Mouse (Mus musculus): ENCODE results near the gene Myrip. TPM values are rescaled to one million over a fixed set of nuclear protein-coding genes. Genes with fewer than 3 reads are reported as not detected.

Gene Myrip
- polyA plus RNA-seq, 1 experiment from 2014 or later, result 0.89 TPM

GRCm38 (mm10) chr9:120290375-120290774, 10.9 kb upstream of the Myrip start:
- Histone ChIP-seq H3K9me3 (replicated peaks; ENCODE audit: control insufficient read depth, low read length) (no peaks in the 10 kb centered on the region), H3K36me3 (ENCODE audit: control insufficient read depth, insufficient read depth, low read length) (no peaks in the 10 kb centered on the region), H3K4me3 (ENCODE audit: low read depth, low read length) (no peak overlapping the region), H3K4me1 (ENCODE audit: control insufficient read depth, insufficient read depth, low read length) (no peaks in the 10 kb centered on the region), H3K27ac (ENCODE audit: low read depth, low read length) (no peak overlapping the region), H3K9ac (ENCODE audit: low read length) (no peak overlapping the region), H3K27me3 (replicated peaks; ENCODE audit: control insufficient read depth, insufficient read depth, low read length) (no peaks in the 10 kb centered on the region), H3K4me2 (ENCODE audit: low read length) (no peak overlapping the region)
- DNase-seq (ENCODE audit: low spot score), result no peak
- ATAC-seq, result no peak
- WGBS, result 85% methylated on average over 2 of the region's 2 CpGs

GRCm38 (mm10) chr9:120292488-120292887, 8.8 kb upstream of the Myrip start:
- WGBS, result 61% methylated on average over 5 of the region's 5 CpGs
- DNase-seq (ENCODE audit: low spot score) (no peak), ATAC-seq (no peak)
- H3K4me2 ChIP-seq (ENCODE audit: low read length), result no peak overlapping the region
- H3K4me3 ChIP-seq (ENCODE audit: low read depth, low read length), result no peak overlapping the region
- H3K36me3 ChIP-seq (ENCODE audit: control insufficient read depth, insufficient read depth, low read length), result no peaks in the 10 kb centered on the region
- H3K4me1 ChIP-seq (ENCODE audit: control insufficient read depth, insufficient read depth, low read length), result no peaks in the 10 kb centered on the region
- no peaks in the 10 kb centered on the region for H3K9me3 ChIP-seq (replicated peaks; ENCODE audit: control insufficient read depth, low read length)
- H3K27ac ChIP-seq (ENCODE audit: low read depth, low read length), result no peak overlapping the region
- no peak overlapping the region for H3K9ac ChIP-seq (ENCODE audit: low read length)
- H3K27me3 ChIP-seq (replicated peaks; ENCODE audit: control insufficient read depth, insufficient read depth, low read length), result no peaks in the 10 kb centered on the region

DNA sequence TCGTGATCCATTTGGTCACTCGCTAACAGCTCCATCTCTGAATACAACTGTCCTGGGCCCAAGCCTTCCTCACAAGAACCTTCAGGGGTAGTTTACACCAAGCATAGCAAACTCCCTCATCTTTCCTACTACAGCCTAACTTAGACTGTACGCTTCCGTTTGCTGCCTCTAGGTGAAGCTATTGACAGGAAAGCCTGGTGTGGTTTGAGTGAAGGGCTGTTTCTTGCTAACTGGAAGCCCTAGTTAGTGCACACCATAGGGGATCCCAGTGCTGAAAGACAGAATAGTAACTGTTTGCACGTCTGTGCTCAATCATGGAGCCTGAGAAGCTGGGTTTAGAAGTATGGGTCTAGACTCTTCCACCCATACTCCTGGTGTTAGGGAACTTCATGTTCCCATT, 5.8 kb upstream of the Myrip start:
- DNase-seq (ENCODE audit: low spot score) (no peak), ATAC-seq (no peak)
- H3K36me3 ChIP-seq (ENCODE audit: control insufficient read depth, insufficient read depth, low read length), result no peaks in the 10 kb centered on the region
- no peak overlapping the region for H3K4me2 ChIP-seq (ENCODE audit: low read length)
- no peak overlapping the region for H3K4me3 ChIP-seq (ENCODE audit: low read depth, low read length)
- no peaks in the 10 kb centered on the region for H3K27me3 ChIP-seq (replicated peaks; ENCODE audit: control insufficient read depth, insufficient read depth, low read length)
- no peaks in the 10 kb centered on the region for H3K4me1 ChIP-seq (ENCODE audit: control insufficient read depth, insufficient read depth, low read length)
- no peak overlapping the region for H3K27ac ChIP-seq (ENCODE audit: low read depth, low read length)
- H3K9me3 ChIP-seq (replicated peaks; ENCODE audit: control insufficient read depth, low read length), result no peaks in the 10 kb centered on the region
- WGBS, result 81% methylated on average over 5 of the region's 5 CpGs
- H3K9ac ChIP-seq (ENCODE audit: low read length), result no peak overlapping the region

DNA sequence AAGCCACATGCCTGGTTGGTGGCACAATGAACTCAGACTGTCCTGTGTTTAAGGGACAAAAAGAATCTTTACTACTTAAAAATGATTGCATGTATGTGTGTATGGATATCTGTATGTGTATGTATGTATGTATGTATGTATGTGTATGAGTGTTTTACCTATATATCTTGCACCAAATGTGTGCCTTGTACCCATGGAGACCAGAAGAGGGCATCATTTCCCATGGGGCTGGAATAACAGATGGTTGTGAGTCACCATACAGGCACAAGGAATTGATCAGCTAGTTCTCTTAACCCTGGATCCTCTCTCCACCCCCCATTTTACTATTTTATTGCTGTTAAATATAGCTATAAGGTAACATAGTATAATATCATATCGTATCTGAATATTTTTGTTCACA, 4.4 kb upstream of the Myrip start:
- Histone ChIP-seq H3K27ac (ENCODE audit: low read depth, low read length) (no peak overlapping the region), H3K4me1 (ENCODE audit: control insufficient read depth, insufficient read depth, low read length) (no peaks in the 10 kb centered on the region), H3K27me3 (replicated peaks; ENCODE audit: control insufficient read depth, insufficient read depth, low read length) (no peaks in the 10 kb centered on the region), H3K9ac (ENCODE audit: low read length) (no peak overlapping the region), H3K36me3 (ENCODE audit: control insufficient read depth, insufficient read depth, low read length) (no peaks in the 10 kb centered on the region), H3K4me2 (ENCODE audit: low read length) (no peak overlapping the region), H3K9me3 (replicated peaks; ENCODE audit: control insufficient read depth, low read length) (no peaks in the 10 kb centered on the region), H3K4me3 (ENCODE audit: low read depth, low read length) (no peak overlapping the region)
- DNase-seq (ENCODE audit: low spot score) (no peak), ATAC-seq (no peak)
- WGBS, result 97% methylated on average over 1 of the region's 1 CpGs

GRCm38 (mm10) chr9:120299429-120299828, 1.9 kb upstream of the Myrip start:
- H3K27ac ChIP-seq (ENCODE audit: low read depth, low read length), result no peak overlapping the region
- no peak overlapping the region for H3K4me3 ChIP-seq (ENCODE audit: low read depth, low read length)
- no peaks in the 10 kb centered on the region for H3K36me3 ChIP-seq (ENCODE audit: control insufficient read depth, insufficient read depth, low read length)
- no peak for DNase-seq (ENCODE audit: low spot score)
- 62% methylated on average over 2 of the region's 2 CpGs for WGBS
- no peak overlapping the region for H3K4me2 ChIP-seq (ENCODE audit: low read length)
- no peaks in the 10 kb centered on the region for H3K9me3 ChIP-seq (replicated peaks; ENCODE audit: control insufficient read depth, low read length)
- ATAC-seq, result no peak
- no peak overlapping the region for H3K9ac ChIP-seq (ENCODE audit: low read length)
- peaks cover 8% of the 10 kb centered on the region for H3K4me1 ChIP-seq (ENCODE audit: control insufficient read depth, insufficient read depth, low read length)
- peaks cover 20% of the 10 kb centered on the region for H3K27me3 ChIP-seq (replicated peaks; ENCODE audit: control insufficient read depth, insufficient read depth, low read length)

DNA sequence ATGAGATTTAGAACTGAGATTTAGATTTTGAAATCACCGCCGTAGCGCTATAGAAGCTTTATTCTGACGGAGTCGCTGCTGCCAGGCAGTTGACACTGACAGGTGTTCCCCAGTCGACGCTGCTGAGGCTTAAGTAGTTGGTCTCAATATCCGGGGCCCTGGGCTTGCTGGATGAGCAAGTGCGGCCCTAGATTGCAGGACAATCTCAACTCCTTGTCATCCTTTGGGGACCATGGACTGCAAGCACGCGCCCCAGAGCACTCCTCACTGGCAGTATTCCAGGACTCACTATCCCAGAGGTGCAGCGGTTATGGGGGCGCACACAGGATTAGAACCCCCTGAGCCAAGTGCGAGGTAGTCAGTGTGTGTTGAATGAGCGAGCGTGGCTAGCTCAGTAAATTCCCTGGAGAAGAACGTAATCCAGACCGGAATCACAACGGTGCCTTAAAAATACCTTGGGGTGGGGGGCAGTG, 1.7 kb downstream of the Myrip start:
- peak; percentile 48 for DNase-seq (ENCODE audit: low spot score)
- Histone ChIP-seq H3K27ac (ENCODE audit: low read depth, low read length) (0 out of 2 replicates have a peak overlapping the region, but pooled peaks have one; percentile 21), H3K36me3 (ENCODE audit: control insufficient read depth, insufficient read depth, low read length) (no peaks in the 10 kb centered on the region), H3K9ac (ENCODE audit: low read length) (peak overlapping the region; percentile 66; the same call in 1 of the 2 replicates), H3K4me3 (ENCODE audit: low read depth, low read length) (peak overlapping the region; percentile 58), H3K4me2 (ENCODE audit: low read length) (peak overlapping the region; percentile 97), H3K4me1 (ENCODE audit: control insufficient read depth, insufficient read depth, low read length) (peaks cover 9% of the 10 kb centered on the region), H3K9me3 (replicated peaks; ENCODE audit: control insufficient read depth, low read length) (no peaks in the 10 kb centered on the region), H3K27me3 (replicated peaks; ENCODE audit: control insufficient read depth, insufficient read depth, low read length) (peaks cover 42% of the 10 kb centered on the region)
- peak; percentile 38; the same call in 1 of the 2 replicates for ATAC-seq
- 11% methylated on average over 19 of the region's 19 CpGs for WGBS

- Histone ChIP-seq H3K9ac (ENCODE audit: low read length) (peak overlapping the region; percentile 66), H3K27ac (ENCODE audit: low read depth, low read length) (0 out of 2 replicates have a peak overlapping the region, but pooled peaks have one; percentile 21), H3K4me1 (ENCODE audit: control insufficient read depth, insufficient read depth, low read length) (peaks cover 9% of the 10 kb centered on the region), H3K27me3 (replicated peaks; ENCODE audit: control insufficient read depth, insufficient read depth, low read length) (peaks cover 42% of the 10 kb centered on the region), H3K9me3 (replicated peaks; ENCODE audit: control insufficient read depth, low read length) (no peaks in the 10 kb centered on the region), H3K4me2 (ENCODE audit: low read length) (peak overlapping the region; percentile 97), H3K36me3 (ENCODE audit: control insufficient read depth, insufficient read depth, low read length) (no peaks in the 10 kb centered on the region), H3K4me3 (ENCODE audit: low read depth, low read length) (peak overlapping the region; percentile 58)
- WGBS, result under 1% methylated on average over 62 of the region's 103 CpGs
- peak; percentile 71 for DNase-seq (ENCODE audit: low spot score)
- peak; percentile 86 for ATAC-seq
Measured at GRCm38 (mm10) chr9:120303453-120304299, 2.4 kb downstream of the Myrip start.

GRCm38 (mm10) chr9:120304300-120305137, 3.2 kb downstream of the Myrip start:
- ATAC-seq (peak; percentile 33; the same call in 1 of the 2 replicates), DNase-seq (ENCODE audit: low spot score) (peak; percentile 8)
- Histone ChIP-seq H3K9ac (ENCODE audit: low read length) (peak overlapping the region; percentile 66), H3K9me3 (replicated peaks; ENCODE audit: control insufficient read depth, low read length) (no peaks in the 10 kb centered on the region), H3K27ac (ENCODE audit: low read depth, low read length) (no peak overlapping the region), H3K27me3 (replicated peaks; ENCODE audit: control insufficient read depth, insufficient read depth, low read length) (peaks cover 42% of the 10 kb centered on the region), H3K36me3 (ENCODE audit: control insufficient read depth, insufficient read depth, low read length) (no peaks in the 10 kb centered on the region), H3K4me2 (ENCODE audit: low read length) (peak overlapping the region; percentile 97), H3K4me3 (ENCODE audit: low read depth, low read length) (peak overlapping the region; percentile 58), H3K4me1 (ENCODE audit: control insufficient read depth, insufficient read depth, low read length) (peaks cover 9% of the 10 kb centered on the region)
- 3% methylated on average over 54 of the region's 54 CpGs for WGBS

Measured in forebrain, embryonic 14.5 days (tissue).